8 mouse cellular contexts compared by ENCODE assay signal in genomic region chr1:187604691-187605310, GRCm38 (mm10). TPM values are rescaled to one million over a fixed set of nuclear protein-coding genes. Genes with fewer than 3 reads are reported as not detected.
DNase-seq lines count a peak whose midpoint lies in the region; ATAC-seq and TF ChIP-seq lines count a peak whose summit lies in the region.

No protein-coding gene starts in this region.

- ATAC-seq in heart, embryonic 14.5 days (ENCODE audit: insufficient number of reproducible peaks, insufficient read depth, low FRiP score, low read depth), result no peak
- ATAC-seq in hindbrain, embryonic 14.5 days (ENCODE audit: low FRiP score), result no peak
- ATAC-seq in midbrain, embryonic 16.5 days, result no peak

- peaks cover 19 to 28% of the 10 kb centered on the region in 2 experiments; a peak in 3 of 4 replicates for H3K4me1 ChIP-seq in heart, embryonic 14.5 days (ENCODE audit: control insufficient read depth in 2 of 2, insufficient read depth in 2 of 2, low read length in 2 of 2)
- peaks cover 47% of the 10 kb centered on the region for H3K4me1 ChIP-seq in hindbrain, embryonic 14.5 days (replicated peaks; ENCODE audit: control insufficient read depth, insufficient read depth, low read length)
- H3K4me1 ChIP-seq in midbrain, embryonic 16.5 days (ENCODE audit: control insufficient read depth, insufficient read depth, low read length), result peaks cover 35% of the 10 kb centered on the region
- H3K4me1 ChIP-seq in cerebellum, adult 2 months (ENCODE audit: control insufficient read depth, insufficient read depth, low read length), result no peaks in the 10 kb centered on the region; the same call in none of the 2 replicates

- H3K9ac ChIP-seq in heart, embryonic 14.5 days (ENCODE audit: low read length), result peak overlapping the region; percentile 65
- peak overlapping the region; percentile 13; the same call in 1 of the 2 replicates for H3K9ac ChIP-seq in hindbrain, embryonic 14.5 days
- no peak overlapping the region for H3K9ac ChIP-seq in midbrain, embryonic 16.5 days (ENCODE audit: low read depth, low read length)

- H3K36me3 ChIP-seq in heart, embryonic 14.5 days (ENCODE audit: control insufficient read depth, insufficient read depth, low read length), result no peaks in the 10 kb centered on the region
- no peaks in the 10 kb centered on the region for H3K36me3 ChIP-seq in hindbrain, embryonic 14.5 days (replicated peaks; ENCODE audit: control insufficient read depth, insufficient read depth)
- no peaks in the 10 kb centered on the region for H3K36me3 ChIP-seq in midbrain, embryonic 16.5 days (ENCODE audit: control insufficient read depth, insufficient read depth, low read length)

- H3K27ac ChIP-seq in heart, embryonic 14.5 days (replicated peaks in 1 of 2; ENCODE audit: control insufficient read depth in 1 of 2, insufficient read depth in 1 of 2, low read depth in 2 of 2, low read length in 2 of 2), result no peak overlapping the region
- H3K27ac ChIP-seq in hindbrain, embryonic 14.5 days, result no peak overlapping the region
- no peak overlapping the region for H3K27ac ChIP-seq in midbrain, embryonic 16.5 days (ENCODE audit: low read length)
- no peak overlapping the region for H3K27ac ChIP-seq in cerebellum, adult 2 months (ENCODE audit: insufficient read depth, low read length)

- peaks cover 6% of the 10 kb centered on the region; the same call in 1 of the 2 replicates for H3K9me3 ChIP-seq in heart, embryonic 14.5 days (ENCODE audit: control insufficient read depth, low read length)
- H3K9me3 ChIP-seq in hindbrain, embryonic 14.5 days (ENCODE audit: control insufficient read depth, low read length), result no peaks in the 10 kb centered on the region
- no peaks in the 10 kb centered on the region for H3K9me3 ChIP-seq in midbrain, embryonic 16.5 days (replicated peaks; ENCODE audit: control insufficient read depth, low read length, poor library complexity, severe bottlenecking)

- DNase-seq in heart, adult 18-20 months, result no peak
- peak; percentile 47 for DNase-seq in embryo, embryonic 11 days
- DNase-seq in hindbrain, embryonic 14.5 days (ENCODE audit: low spot score), result no peak
- DNase-seq in cerebellum, adult 2 months, result no peak
- no peak for DNase-seq in cerebellum, postnatal 36 days
- DNase-seq in frontal cortex, postnatal 10 days (ENCODE audit: low spot score in 2 of 2), result no peak

- no peak for TF ChIP-seq CTCF in cerebellum, adult 2 months (IDR thresholded peaks at IDR 0.05; ENCODE audit: borderline replicate concordance, insufficient read depth, low read depth, low read length)

- no peak for TF ChIP-seq POLR2A in cerebellum, adult 2 months (IDR thresholded peaks at IDR 0.05; ENCODE audit: borderline replicate concordance, insufficient read depth, low read length)

- peak overlapping the region in 1 of 2 experiments; percentile 39; a peak in 2 of 4 replicates for H3K4me3 ChIP-seq in heart, embryonic 14.5 days (ENCODE audit: control insufficient read depth in 1 of 2, insufficient read depth in 1 of 2, low read depth in 1 of 2, low read length in 2 of 2)
- peak overlapping the region; percentile 17 for H3K4me3 ChIP-seq in hindbrain, embryonic 14.5 days (replicated peaks; ENCODE audit: low read length)
- H3K4me3 ChIP-seq in midbrain, embryonic 16.5 days (ENCODE audit: low read depth, low read length), result peak overlapping the region; percentile 31
- H3K4me3 ChIP-seq in cerebellum, adult 2 months (replicated peaks; ENCODE audit: insufficient read depth, low read depth, low read length), result no peak overlapping the region

- peak overlapping the region; percentile 69 for H3K4me2 ChIP-seq in heart, embryonic 14.5 days (ENCODE audit: low read length)
- H3K4me2 ChIP-seq in hindbrain, embryonic 14.5 days (replicated peaks), result peak overlapping the region; percentile 54
- H3K4me2 ChIP-seq in midbrain, embryonic 16.5 days (ENCODE audit: low read length), result peak overlapping the region; percentile 58

- H3K27me3 ChIP-seq in heart, embryonic 14.5 days (ENCODE audit: control insufficient read depth, insufficient read depth, low read length), result peaks cover 40% of the 10 kb centered on the region
- H3K27me3 ChIP-seq in hindbrain, embryonic 14.5 days (ENCODE audit: control insufficient read depth, insufficient read depth, low read length), result peaks cover 59% of the 10 kb centered on the region
- peaks cover 7% of the 10 kb centered on the region for H3K27me3 ChIP-seq in midbrain, embryonic 16.5 days (ENCODE audit: control insufficient read depth, insufficient read depth, low read depth, low read length)
- peaks cover 1% of the 10 kb centered on the region; the same call in 1 of the 2 replicates for H3K27me3 ChIP-seq in cerebellum, adult 2 months (ENCODE audit: control insufficient read depth, insufficient read depth, low read length)

- 39% methylated on average over 24 of the region's 24 CpGs for WGBS in heart, embryonic 14.5 days
- 5% methylated on average over 24 of the region's 24 CpGs for WGBS in hindbrain, embryonic 14.5 days
- 9% methylated on average over 24 of the region's 24 CpGs for WGBS in midbrain, embryonic 16.5 days
- WGBS in cerebellum, adult 2 months, result 49% methylated on average over 24 of the region's 24 CpGs

RNA-seq across cellular contexts. Expression of gene Esrrg, which starts 3.8 kb away (rescaled TPM):
- 31.2 and 37.3 TPM in 2 replicates for polyA plus RNA-seq in heart, embryonic 14.5 days (2014; fragmentation: Nextera tagmentation; extraction: Ambion mirVana)
- total RNA-seq in heart, adult 18-20 months (2021), result 10 to 100 TPM; 45.3 to 57.9 TPM
- polyA plus RNA-seq in hindbrain, embryonic 14.5 days (2014; fragmentation: Nextera tagmentation; extraction: Ambion mirVana), result 46.8 and 54.2 TPM in 2 replicates
- 24.9 and 26.5 TPM in 2 replicates for polyA plus RNA-seq in midbrain, embryonic 16.5 days (2015; fragmentation: Nextera tagmentation; extraction: Ambion mirVana)
- 42.0 and 42.5 TPM in 2 replicates for polyA plus RNA-seq in cerebellum, adult 2 months (2012; rRNA removed)
